8 mouse cellular contexts compared by ENCODE assay signal in the genomic region with DNA sequence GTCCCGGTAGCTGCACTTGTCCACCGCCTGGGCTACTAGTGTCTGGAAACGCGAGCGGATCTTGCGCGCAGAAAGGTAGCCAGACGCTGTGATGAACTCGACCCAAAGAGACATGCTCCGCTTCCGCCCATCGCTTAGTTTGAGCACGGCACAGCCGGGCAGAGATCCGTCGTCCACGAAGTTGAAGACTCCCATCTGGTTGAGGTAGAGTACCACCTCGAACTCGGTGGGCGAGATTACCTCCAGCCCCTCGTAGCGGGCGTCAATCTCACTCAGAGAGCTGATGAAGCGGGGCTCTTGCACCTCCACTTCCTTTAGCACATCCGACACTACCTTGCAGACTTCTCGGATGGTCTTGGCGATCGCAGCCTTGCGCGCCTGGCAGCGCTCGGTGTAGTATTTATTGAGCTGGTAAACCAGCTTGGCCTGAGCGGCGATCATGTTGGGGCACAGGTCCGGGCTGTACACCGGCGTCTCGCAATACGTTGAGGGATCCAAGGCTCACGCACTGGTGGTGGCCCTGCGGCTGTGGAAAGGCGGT. TPM values are rescaled to one million over a fixed set of nuclear protein-coding genes. Genes with fewer than 3 reads are reported as not detected.
DNase-seq lines count a peak whose midpoint lies in the region; ATAC-seq and TF ChIP-seq lines count a peak whose summit lies in the region.

No protein-coding gene starts in this region.

- H3K4me2 ChIP-seq in forebrain, embryonic 14.5 days (ENCODE audit: low read length): peak overlapping the region; percentile 50
- H3K4me2 ChIP-seq in limb, embryonic 12.5 days: peak overlapping the region; percentile 61
- H3K4me2 ChIP-seq in neural tube, embryonic 12.5 days (replicated peaks): peak overlapping the region; percentile 84

- H3K27ac ChIP-seq in left cerebral cortex, adult 2 months: no peak overlapping the region
- no peak overlapping the region; the same call in 1 of the 2 replicates for H3K27ac ChIP-seq in forebrain, embryonic 14.5 days (ENCODE audit: low read depth, low read length)
- peak overlapping the region; percentile 100 for H3K27ac ChIP-seq in limb, embryonic 12.5 days
- H3K27ac ChIP-seq in neural tube, embryonic 12.5 days: peak overlapping the region; percentile 96

- H3K27me3 ChIP-seq in forebrain, embryonic 14.5 days (replicated peaks; ENCODE audit: control insufficient read depth, insufficient read depth, low read length): peaks cover 68% of the 10 kb centered on the region
- H3K27me3 ChIP-seq in limb, embryonic 12.5 days: peaks cover 6% of the 10 kb centered on the region; the same call in 1 of the 2 replicates
- H3K27me3 ChIP-seq in neural tube, embryonic 12.5 days (replicated peaks): peaks cover 25% of the 10 kb centered on the region

- intact Hi-C loops in left cerebral cortex, adult 2 months (cut with DNase I): loop anchor here (10.0 kb wide), 1 partner anchor 207 kb away; no protein-coding TSS in a partner anchor
- intact Hi-C loops in left cerebral cortex, postnatal 14 days (cut with DNase I): no loop called here

- under 1% methylated on average over 42 of the region's 42 CpGs for WGBS in forebrain, embryonic 14.5 days
- under 1% methylated on average over 42 of the region's 42 CpGs for WGBS in limb, embryonic 12.5 days
- WGBS in neural tube, embryonic 12.5 days: under 1% methylated on average over 42 of the region's 42 CpGs

- peak overlapping the region; percentile 45 for H3K9ac ChIP-seq in forebrain, embryonic 14.5 days (ENCODE audit: low read length)
- peak overlapping the region; percentile 100 for H3K9ac ChIP-seq in limb, embryonic 12.5 days (replicated peaks)
- H3K9ac ChIP-seq in neural tube, embryonic 12.5 days: peak overlapping the region; percentile 89

- TF ChIP-seq CTCF in left cerebral cortex, adult 2 months (IDR thresholded peaks at IDR 0.05): no peak

- no peaks in the 10 kb centered on the region for H3K9me3 ChIP-seq in forebrain, embryonic 14.5 days (replicated peaks; ENCODE audit: control insufficient read depth, low read length)
- H3K9me3 ChIP-seq in limb, embryonic 12.5 days: no peaks in the 10 kb centered on the region
- no peaks in the 10 kb centered on the region for H3K9me3 ChIP-seq in neural tube, embryonic 12.5 days

- no peak for DNase-seq in left cerebral cortex, adult 2 months (ENCODE audit: extremely low spot score in 1 of 2, low spot score in 2 of 2)
- DNase-seq in left cerebral cortex, postnatal 14 days (ENCODE audit: low spot score in 2 of 2): no peak
- peak; percentile 31 for DNase-seq in brain, adult 2 months (ENCODE audit: low read depth, low spot score)
- DNase-seq in forebrain, embryonic 14.5 days (ENCODE audit: low spot score): peak; percentile 36
- no peak for DNase-seq in urinary bladder, postnatal 4 days (ENCODE audit: low spot score in 2 of 2)
- DNase-seq in left cerebral cortex, adult 11 months (ENCODE audit: low spot score): no peak

- no peaks in the 10 kb centered on the region for H3K36me3 ChIP-seq in forebrain, embryonic 14.5 days (ENCODE audit: control insufficient read depth, insufficient read depth, low read length)
- H3K36me3 ChIP-seq in limb, embryonic 12.5 days: no peaks in the 10 kb centered on the region
- H3K36me3 ChIP-seq in neural tube, embryonic 12.5 days: no peaks in the 10 kb centered on the region

- peak overlapping the region; percentile 39 for H3K4me3 ChIP-seq in left cerebral cortex, adult 2 months
- peak overlapping the region; percentile 26 for H3K4me3 ChIP-seq in forebrain, embryonic 14.5 days (ENCODE audit: low read depth, low read length)
- H3K4me3 ChIP-seq in limb, embryonic 12.5 days (replicated peaks): peak overlapping the region; percentile 81
- peak overlapping the region; percentile 60 for H3K4me3 ChIP-seq in neural tube, embryonic 12.5 days

- peaks cover 12% of the 10 kb centered on the region for H3K4me1 ChIP-seq in forebrain, embryonic 14.5 days (ENCODE audit: control insufficient read depth, insufficient read depth, low read length)
- peaks cover 27% of the 10 kb centered on the region for H3K4me1 ChIP-seq in limb, embryonic 12.5 days (replicated peaks)
- peaks cover 29% of the 10 kb centered on the region for H3K4me1 ChIP-seq in neural tube, embryonic 12.5 days

- ATAC-seq in forebrain, embryonic 14.5 days: peak; percentile 30; the same call in 1 of the 2 replicates
- no peak for ATAC-seq in limb, embryonic 12.5 days (ENCODE audit: insufficient number of reproducible peaks, insufficient read depth, low FRiP score, low TSS enrichment, low read depth)
- no peak for ATAC-seq in neural tube, embryonic 12.5 days (ENCODE audit: low FRiP score, low read depth)

RNA-seq across cellular contexts. Expression of a gene that starts 1.1 kb away (rescaled TPM):
- total RNA-seq in left cerebral cortex, adult 2 months (2021): under 1 TPM; 0.25 to 0.26 TPM
- under 1 TPM in 1 of 2 experiments, not detected in 1; 0.13 TPM for total RNA-seq in left cerebral cortex, postnatal 14 days (2021)
- 2.9 and 3.0 TPM in 2 replicates for polyA plus RNA-seq in forebrain, embryonic 14.5 days (2014; fragmentation: Nextera tagmentation; extraction: Ambion mirVana)
- polyA plus RNA-seq in limb, embryonic 12.5 days (2016; fragmentation: Nextera tagmentation; extraction: Ambion mirVana): 142 and 172 TPM in 2 replicates
- polyA plus RNA-seq in neural tube, embryonic 12.5 days (2016; fragmentation: Nextera tagmentation; extraction: Ambion mirVana): 194 and 197 TPM in 2 replicates

Comparison
In these comparisons a context has a peak if more than half of its experiments do, and no peak if none do; other contexts are left out.
1. DNase-seq: peak in brain, adult 2 months (single experiment) and forebrain, embryonic 14.5 days (single experiment); none in left cerebral cortex, adult 2 months (0 of 2), left cerebral cortex, postnatal 14 days (0 of 2), urinary bladder, postnatal 4 days (0 of 2) and left cerebral cortex, adult 11 months (single experiment).
2. H3K27ac ChIP-seq: peak in limb, embryonic 12.5 days (single experiment) and neural tube, embryonic 12.5 days (single experiment); none in left cerebral cortex, adult 2 months (single experiment) and forebrain, embryonic 14.5 days (single experiment).
3. H3K4me3 ChIP-seq: peak in every context shown above with its lines; median percentile 81 in limb, embryonic 12.5 days; 60 in neural tube, embryonic 12.5 days; 39 in left cerebral cortex, adult 2 months; 26 in forebrain, embryonic 14.5 days.
4. H3K9ac ChIP-seq: peak in every context shown above with its lines; median percentile 100 in limb, embryonic 12.5 days; 89 in neural tube, embryonic 12.5 days; 45 in forebrain, embryonic 14.5 days.
5. RNA of a gene that starts 1.1 kb away (polyA plus RNA-seq): 194 to 197 TPM in neural tube, embryonic 12.5 days and 142 to 172 TPM in limb, embryonic 12.5 days; 2.9 to 3.0 TPM in forebrain, embryonic 14.5 days; every median in the first group is over 10 times any median in the second.
6. Peak in every context shown above with its lines, with median percentiles within 50 percentile points of each other: H3K4me2 ChIP-seq.